Mouse (Mus musculus) midbrain, embryonic 16.5 days (tissue): ENCODE measurements around the gene Intu. TPM values are rescaled to one million over a fixed set of nuclear protein-coding genes. Genes with fewer than 3 reads are reported as not detected.

Source experiments
- microRNA-seq: library from miRNA; unstranded; fragments of <30 nt; microRNA quantifications from one replicate; pipeline ENCODE4, GENCODE M21; 2017
- polyA plus RNA-seq: library from polyadenylated mRNA; unstranded; fragments of >200 nt; fragmentation: Nextera tagmentation; extraction: Ambion mirVana; gene quantifications from 2 replicates; pipeline ENCODE4 v1.2.1, GENCODE M21; 2015

Gene Intu
- polyA plus RNA-seq, 1 experiment from 2014 or later: 3.2 TPM

Small RNAs within 50 kb of the gene (microRNA-seq; reads per million reads assigned to microRNA genes)
- gene Gm23810: not detected

Other genes starting within 250 kb of the Intu start
- gene Slc25a31, start 177.6 kb downstream of the Intu start, polyA plus RNA-seq: 0.28 and 0.29 TPM in 2 replicates
- 51.8 and 55.0 TPM in 2 replicates for gene Hspa4l, start 213.2 kb downstream of the Intu start, polyA plus RNA-seq